Mouse (Mus musculus) adrenal gland, postnatal 36 days (tissue): ENCODE measurements around the gene Tmem147. TPM values are rescaled to one million over a fixed set of nuclear protein-coding genes. Genes with fewer than 3 reads are reported as not detected.
"Not testable (repeated sequence)": the region's sequence is repeated elsewhere in the genome, so short reads cannot be mapped to it uniquely, and the experiment has no call there.

Experiments used
- DNase-seq, 2 experiments: peaks; one replicate each; pipeline ENCODE4 v3.0.0; 2021; ENCODE audit warnings: mixed read lengths in 1 of 2
- long read RNA-seq, 2 experiments: library from polyadenylated mRNA; stranded (forward); transcript quantifications; one replicate each; pipeline ENCODE4 v2.0.0; 2021; ENCODE audit warnings: borderline sequencing depth in 2 of 2
- total RNA-seq, 2 experiments: library from RNA; stranded (reverse); gene quantifications; 2 replicates each; pipeline ENCODE4 v1.2.3; 2021

The Tmem147 gene
- 100 to 1,000 TPM; 229 to 231 TPM for total RNA-seq
- long read RNA-seq, experiment 1, transcript Tmem147-207 (6 exons, 727 nt) = minor isoform, 6 of 211 reads
- long read RNA-seq, experiment 1, transcript Tmem147-201 (7 exons, 870 nt) = major isoform, 181 of 211 reads
- long read RNA-seq, experiment 1, partial matches to known transcripts = 14 of 211 reads
- long read RNA-seq, experiment 1, other reads (novel, unspliced or antisense) = 5 of 211 reads
- long read RNA-seq, experiment 2, transcript Tmem147-201 (7 exons, 870 nt) = major isoform, 80 of 91 reads
- long read RNA-seq, experiment 2, partial matches to known transcripts = 6 of 91 reads
- long read RNA-seq, experiment 2, other reads (novel, unspliced or antisense) = 1 of 91 reads

- DNase-seq = peak; percentile 98
Measured at GRCm38 (mm10) chr7:30729396-30730063, at the start of gene Tmem147. Gene Tmem147, minus strand, starts transcription at chr7:30729540.

- no peak for DNase-seq
Measured at GRCm38 (mm10) chr7:30777911-30778310, 48.6 kb upstream of the Tmem147 start.

GRCm38 (mm10) chr7:30777081-30777579 lies 47.8 kb upstream of the Tmem147 start:
- DNase-seq = no peak

GRCm38 (mm10) chr7:30776104-30776503 lies 46.8 kb upstream of the Tmem147 start:
- DNase-seq = no peak

GRCm38 (mm10) chr7:30769236-30769635 lies 39.9 kb upstream of the Tmem147 start:
- no peak for DNase-seq

- no peak for DNase-seq
Measured at GRCm38 (mm10) chr7:30766408-30766807, 37.1 kb upstream of the Tmem147 start.

- no peak for DNase-seq
Measured at GRCm38 (mm10) chr7:30765173-30765572, 35.8 kb upstream of the Tmem147 start.

GRCm38 (mm10) chr7:30763456-30763855 lies 34.1 kb upstream of the Tmem147 start, which contains the start of gene Dmkn:
Gene Dmkn, plus strand, starts transcription at chr7:30763756.
- DNase-seq = no peak

GRCm38 (mm10) chr7:30761769-30762352 lies 32.5 kb upstream of the Tmem147 start:
- DNase-seq = no peak

- peak; percentile 81 to 86 for DNase-seq
Measured at GRCm38 (mm10) chr7:30758853-30759252, 29.5 kb upstream of the Tmem147 start.

- DNase-seq = no peak
Measured at GRCm38 (mm10) chr7:30757001-30757400, 27.7 kb upstream of the Tmem147 start.

- DNase-seq = peak; percentile 64 to 72
Measured at GRCm38 (mm10) chr7:30751086-30751669, 21.8 kb upstream of the Tmem147 start, which contains the start of gene Sbsn. Gene Sbsn, plus strand, starts transcription at chr7:30751471.

GRCm38 (mm10) chr7:30749824-30750606 lies 20.7 kb upstream of the Tmem147 start:
- DNase-seq = no peak

GRCm38 (mm10) chr7:30747525-30748204 lies 18.3 kb upstream of the Tmem147 start:
- DNase-seq = no peak

- peak; percentile 75 to 79 for DNase-seq
Measured at GRCm38 (mm10) chr7:30744022-30744598, 14.8 kb upstream of the Tmem147 start.

- DNase-seq = not testable (repeated sequence)
Measured at GRCm38 (mm10) chr7:30743617-30744016, 14.3 kb upstream of the Tmem147 start, which contains the start of gene Gapdhs. Gene Gapdhs, minus strand, starts transcription at chr7:30743681.

GRCm38 (mm10) chr7:30742570-30742969 lies 13.2 kb upstream of the Tmem147 start:
- DNase-seq = not testable (repeated sequence)

GRCm38 (mm10) chr7:30736211-30736610 lies 6.9 kb upstream of the Tmem147 start:
- no peak for DNase-seq

- not testable (repeated sequence) for DNase-seq
Measured at GRCm38 (mm10) chr7:30730064-30730722, 853 bp upstream of the Tmem147 start.
